Mouse (Mus musculus): ENCODE measurements around the gene Fmnl2.

DNA sequence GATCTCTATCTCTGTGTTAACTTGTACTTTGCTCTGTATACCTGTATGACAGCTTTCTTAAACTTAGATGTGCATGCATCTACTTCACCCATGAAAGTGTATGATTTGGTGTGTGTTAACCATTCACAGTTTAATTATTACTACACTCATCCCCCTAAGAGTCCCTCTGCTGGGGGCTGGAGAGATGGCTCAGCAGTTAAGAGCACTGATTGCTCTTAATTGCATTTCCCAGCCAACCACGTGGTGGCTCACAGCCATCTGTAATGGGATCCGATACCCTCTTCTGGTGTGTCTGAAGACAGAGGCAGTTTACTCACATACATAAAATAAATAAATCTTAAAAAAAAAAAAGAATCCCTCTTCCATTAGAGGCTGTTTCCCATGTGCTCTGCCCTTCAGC lies 242.4 kb downstream of the Fmnl2 start:
- TF ChIP-seq GATA1 (IDR thresholded peaks at IDR 0.05; ENCODE audit: borderline replicate concordance, low read length) (no peak), FLI1 (IDR thresholded peaks at IDR 0.05; ENCODE audit: low read length) (no peak)
